Comparison of ENCODE assay signal across 7 mouse cellular contexts in the genomic region with DNA sequence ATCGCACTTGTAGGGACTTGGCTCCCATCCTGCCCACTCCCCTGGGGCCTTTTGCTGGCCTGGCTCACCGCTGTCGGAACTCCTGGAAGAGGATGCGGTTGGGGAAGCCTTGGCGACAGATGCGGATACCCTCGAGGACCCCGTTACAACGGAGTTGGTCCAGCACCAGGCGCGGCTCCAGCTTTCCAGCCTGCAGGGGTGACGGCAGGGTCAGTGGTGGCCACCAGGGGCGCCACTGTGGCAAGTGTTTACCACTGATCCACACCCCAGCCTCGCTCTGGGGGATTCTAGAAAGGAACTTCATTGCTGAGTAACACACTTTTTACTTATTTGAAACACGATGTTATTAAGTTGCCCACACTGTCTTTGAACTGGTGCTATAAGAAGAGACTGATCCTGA. TPM values are rescaled to one million over a fixed set of nuclear protein-coding genes. Genes with fewer than 3 reads are reported as not detected.
DNase-seq lines count a peak whose midpoint lies in the region; ATAC-seq and TF ChIP-seq lines count a peak whose summit lies in the region.

No protein-coding gene starts in this region.

- TF ChIP-seq POLR2A in brain, embryonic 14.5 days (IDR thresholded peaks at IDR 0.05; ENCODE audit: borderline replicate concordance, extremely low read depth, insufficient read depth, insufficient read length, poor library complexity, severe bottlenecking) = no peak

- no peaks in the 10 kb centered on the region for H3K9me3 ChIP-seq in hindbrain, embryonic 11.5 days (ENCODE audit: control insufficient read depth, low read length)
- H3K9me3 ChIP-seq in hindbrain, embryonic 14.5 days (ENCODE audit: control insufficient read depth, low read length) = peaks cover 3% of the 10 kb centered on the region; the same call in 1 of the 2 replicates
- H3K9me3 ChIP-seq in midbrain, embryonic 11.5 days (ENCODE audit: control insufficient read depth, low read length) = no peaks in the 10 kb centered on the region
- H3K9me3 ChIP-seq in midbrain, embryonic 13.5 days = no peaks in the 10 kb centered on the region

- WGBS in hindbrain, embryonic 11.5 days = 15% methylated on average over 15 of the region's 15 CpGs
- WGBS in hindbrain, embryonic 14.5 days = 10% methylated on average over 15 of the region's 15 CpGs
- 14% methylated on average over 15 of the region's 15 CpGs for WGBS in midbrain, embryonic 11.5 days
- 16% methylated on average over 15 of the region's 15 CpGs for WGBS in midbrain, embryonic 13.5 days

- no peak overlapping the region for H3K4me3 ChIP-seq in hindbrain, embryonic 11.5 days (ENCODE audit: low read depth, low read length)
- H3K4me3 ChIP-seq in hindbrain, embryonic 14.5 days (replicated peaks; ENCODE audit: low read length) = no peak overlapping the region
- H3K4me3 ChIP-seq in midbrain, embryonic 11.5 days (ENCODE audit: low read depth, low read length) = no peak overlapping the region
- H3K4me3 ChIP-seq in midbrain, embryonic 13.5 days (replicated peaks) = no peak overlapping the region

- H3K4me2 ChIP-seq in hindbrain, embryonic 11.5 days (replicated peaks; ENCODE audit: low read depth, low read length) = no peak overlapping the region
- no peak overlapping the region for H3K4me2 ChIP-seq in hindbrain, embryonic 14.5 days (replicated peaks)
- no peak overlapping the region for H3K4me2 ChIP-seq in midbrain, embryonic 11.5 days
- no peak overlapping the region for H3K4me2 ChIP-seq in midbrain, embryonic 13.5 days (replicated peaks)

- DNase-seq in hindbrain, embryonic 11.5 days (ENCODE audit: low spot score) = peak; percentile 53
- no peak for DNase-seq in hindbrain, embryonic 14.5 days (ENCODE audit: low spot score)
- peak; percentile 91 for DNase-seq in midbrain, embryonic 11.5 days (ENCODE audit: low spot score, missing footprints)
- no peak for DNase-seq in brain, embryonic 14.5 days (ENCODE audit: low read depth)
- no peak for DNase-seq in frontal cortex, postnatal 10 days (ENCODE audit: low spot score in 2 of 2)

- peak; percentile 44; the same call in 1 of the 2 replicates for TF ChIP-seq CTCF in brain, embryonic 14.5 days (IDR thresholded peaks at IDR 0.05; ENCODE audit: borderline replicate concordance, extremely low read depth, insufficient read depth, insufficient read length)

- H3K9ac ChIP-seq in hindbrain, embryonic 11.5 days (ENCODE audit: low read depth, low read length) = no peak overlapping the region
- no peak overlapping the region for H3K9ac ChIP-seq in hindbrain, embryonic 14.5 days
- H3K9ac ChIP-seq in midbrain, embryonic 11.5 days (ENCODE audit: low read length) = no peak overlapping the region
- H3K9ac ChIP-seq in midbrain, embryonic 13.5 days (replicated peaks) = no peak overlapping the region

- H3K4me1 ChIP-seq in hindbrain, embryonic 11.5 days (replicated peaks; ENCODE audit: control insufficient read depth, insufficient read depth, low read length) = no peaks in the 10 kb centered on the region
- no peaks in the 10 kb centered on the region for H3K4me1 ChIP-seq in hindbrain, embryonic 14.5 days (replicated peaks; ENCODE audit: control insufficient read depth, insufficient read depth, low read length)
- no peaks in the 10 kb centered on the region for H3K4me1 ChIP-seq in midbrain, embryonic 11.5 days (ENCODE audit: control insufficient read depth, insufficient read depth, low read length)
- no peaks in the 10 kb centered on the region for H3K4me1 ChIP-seq in midbrain, embryonic 13.5 days (replicated peaks)

- no peak for ATAC-seq in hindbrain, embryonic 11.5 days (ENCODE audit: low FRiP score)
- no peak for ATAC-seq in hindbrain, embryonic 14.5 days (ENCODE audit: low FRiP score)
- ATAC-seq in midbrain, embryonic 11.5 days (ENCODE audit: low FRiP score) = no peak
- ATAC-seq in midbrain, embryonic 13.5 days = no peak
- ATAC-seq in megakaryocyte progenitor cell, adult 5-6 weeks (replicated peaks; ENCODE audit: poor library complexity) = peak; percentile 64

- peaks cover 6% of the 10 kb centered on the region for H3K27me3 ChIP-seq in hindbrain, embryonic 11.5 days (ENCODE audit: control insufficient read depth, insufficient read depth, low read length)
- H3K27me3 ChIP-seq in hindbrain, embryonic 14.5 days (ENCODE audit: control insufficient read depth, insufficient read depth, low read length) = peaks cover 12% of the 10 kb centered on the region
- H3K27me3 ChIP-seq in midbrain, embryonic 11.5 days (ENCODE audit: control insufficient read depth, insufficient read depth, low read length) = peaks cover 4% of the 10 kb centered on the region; the same call in 1 of the 2 replicates
- H3K27me3 ChIP-seq in midbrain, embryonic 13.5 days = peaks cover 34% of the 10 kb centered on the region

- H3K27ac ChIP-seq in hindbrain, embryonic 11.5 days (ENCODE audit: low read depth, low read length) = no peak overlapping the region
- H3K27ac ChIP-seq in hindbrain, embryonic 14.5 days = no peak overlapping the region
- H3K27ac ChIP-seq in midbrain, embryonic 11.5 days (ENCODE audit: low read depth, low read length) = no peak overlapping the region
- no peak overlapping the region for H3K27ac ChIP-seq in midbrain, embryonic 13.5 days

- no peaks in the 10 kb centered on the region for H3K36me3 ChIP-seq in hindbrain, embryonic 11.5 days (ENCODE audit: control insufficient read depth, insufficient read depth, low read length)
- no peaks in the 10 kb centered on the region for H3K36me3 ChIP-seq in hindbrain, embryonic 14.5 days (replicated peaks; ENCODE audit: control insufficient read depth, insufficient read depth)
- H3K36me3 ChIP-seq in midbrain, embryonic 11.5 days (ENCODE audit: control insufficient read depth, insufficient read depth, low read length) = no peaks in the 10 kb centered on the region
- no peaks in the 10 kb centered on the region for H3K36me3 ChIP-seq in midbrain, embryonic 13.5 days

RNA-seq across cellular contexts. Expression of a gene that starts 37.2 kb away (rescaled TPM):
- polyA plus RNA-seq in hindbrain, embryonic 11.5 days (2014; fragmentation: Nextera tagmentation; extraction: Ambion mirVana) = 1.9 and 2.3 TPM in 2 replicates
- polyA plus RNA-seq in hindbrain, embryonic 14.5 days (2014; fragmentation: Nextera tagmentation; extraction: Ambion mirVana) = 4.2 and 5.0 TPM in 2 replicates
- polyA plus RNA-seq in midbrain, embryonic 11.5 days (2014; fragmentation: Nextera tagmentation; extraction: Ambion mirVana) = 1.1 and 1.3 TPM in 2 replicates
- 0.84 and 1.2 TPM in 2 replicates for polyA plus RNA-seq in midbrain, embryonic 13.5 days (2015; fragmentation: Nextera tagmentation; extraction: Ambion mirVana)
- 0.72 and 1.8 TPM in 2 replicates for polyA plus RNA-seq in brain, embryonic 14.5 days (2012; rRNA removed)
- not detected in 2 replicates for total RNA-seq in megakaryocyte progenitor cell, adult 5-6 weeks (2015)
- not detected in 2 replicates for total RNA-seq in megakaryocyte progenitor cell, adult 5-6 weeks (2017)

RNA-seq across cellular contexts. Expression of a gene that starts 42.9 kb away (rescaled TPM):
- polyA plus RNA-seq in hindbrain, embryonic 11.5 days (2014; fragmentation: Nextera tagmentation; extraction: Ambion mirVana) = 1.4 and 2.1 TPM in 2 replicates
- 7.2 and 8.6 TPM in 2 replicates for polyA plus RNA-seq in hindbrain, embryonic 14.5 days (2014; fragmentation: Nextera tagmentation; extraction: Ambion mirVana)
- 0.86 and 1.3 TPM in 2 replicates for polyA plus RNA-seq in midbrain, embryonic 11.5 days (2014; fragmentation: Nextera tagmentation; extraction: Ambion mirVana)
- polyA plus RNA-seq in midbrain, embryonic 13.5 days (2015; fragmentation: Nextera tagmentation; extraction: Ambion mirVana) = 3.7 and 4.4 TPM in 2 replicates
- polyA plus RNA-seq in brain, embryonic 14.5 days (2012; rRNA removed) = 16.6 and 27.2 TPM in 2 replicates
- 0.25 and 0.66 TPM in 2 replicates for total RNA-seq in megakaryocyte progenitor cell, adult 5-6 weeks (2015)
- total RNA-seq in megakaryocyte progenitor cell, adult 5-6 weeks (2017) = 0.04 TPM in 1 of 2 replicates, not detected in the other

Comparison
In these comparisons a context has a peak if more than half of its experiments do, and no peak if none do; other contexts are left out.
1. DNase-seq: peak in hindbrain, embryonic 11.5 days (single experiment) and midbrain, embryonic 11.5 days (single experiment); none in hindbrain, embryonic 14.5 days (single experiment), brain, embryonic 14.5 days (single experiment) and frontal cortex, postnatal 10 days (0 of 2).